In the genomic region with DNA sequence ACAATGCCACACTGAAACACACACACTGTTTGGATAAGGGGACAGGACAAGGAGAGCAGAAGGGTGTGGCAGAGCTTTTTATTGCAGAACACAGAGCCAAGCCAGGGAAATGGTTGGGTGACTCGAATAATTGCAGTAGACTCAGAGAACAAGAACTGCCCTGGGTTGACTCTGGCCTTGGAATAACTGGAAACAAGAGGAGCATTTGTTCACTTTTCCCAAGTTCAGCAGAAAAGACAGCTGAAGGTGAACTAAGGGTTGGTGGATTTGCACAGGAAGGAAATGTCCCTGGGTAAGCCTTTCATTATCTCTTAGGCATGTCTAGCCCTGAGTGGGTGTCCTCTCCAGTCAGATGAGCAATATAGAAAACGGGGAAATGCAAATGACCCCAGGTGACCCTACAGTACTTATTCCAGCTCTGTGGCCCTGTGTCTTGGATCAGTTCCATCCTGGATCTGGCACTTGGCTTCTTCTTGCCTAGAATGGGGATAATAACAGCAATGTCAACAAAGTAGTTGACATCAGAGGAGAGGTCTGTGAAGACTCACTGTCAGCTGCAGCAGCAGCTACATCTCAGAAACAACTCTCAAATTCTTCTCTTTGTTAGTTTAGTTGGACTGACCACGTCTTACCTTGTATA, we compare ENCODE assay signal across 18 mouse cellular contexts. TPM values are rescaled to one million over a fixed set of nuclear protein-coding genes. Genes with fewer than 3 reads are reported as not detected.
DNase-seq lines count a peak whose midpoint lies in the region; ATAC-seq lines count a peak whose summit lies in the region.
"Had no signal": no experiment of that assay in that cellular context is flagged by ENCODE, and none has a peak within 500 bp of the region (broad histone marks: within the 10 kb centered on the region; RNA-seq: fewer than 3 reads in every experiment).

No protein-coding gene starts in this region.

- no peaks in the 10 kb centered on the region for H3K27me3 ChIP-seq in heart, embryonic 12.5 days (replicated peaks)
- H3K27me3 ChIP-seq in kidney, embryonic 15.5 days: no peaks in the 10 kb centered on the region
- no peaks in the 10 kb centered on the region for H3K27me3 ChIP-seq in lung, embryonic 16.5 days (ENCODE audit: control insufficient read depth, insufficient read depth, low read depth, low read length)
- H3K27me3 ChIP-seq: hindbrain, embryonic 12.5 days; midbrain, embryonic 13.5 days had no signal

- H3K9ac ChIP-seq in heart, embryonic 12.5 days: no peak overlapping the region
- H3K9ac ChIP-seq in kidney, embryonic 15.5 days: no peak overlapping the region
- H3K9ac ChIP-seq in lung, embryonic 16.5 days (ENCODE audit: low read length): no peak overlapping the region
- H3K9ac ChIP-seq: hindbrain, embryonic 12.5 days; midbrain, embryonic 13.5 days had no signal

- no peaks in the 10 kb centered on the region for H3K9me3 ChIP-seq in heart, embryonic 12.5 days (replicated peaks)
- no peaks in the 10 kb centered on the region for H3K9me3 ChIP-seq in kidney, embryonic 15.5 days (replicated peaks)
- H3K9me3 ChIP-seq in lung, embryonic 16.5 days (ENCODE audit: control insufficient read depth, low read length): no peaks in the 10 kb centered on the region
- H3K9me3 ChIP-seq: hindbrain, embryonic 12.5 days; limb, embryonic 10.5 days; midbrain, embryonic 13.5 days had no signal

- no peak overlapping the region for H3K4me3 ChIP-seq in heart, embryonic 12.5 days
- H3K4me3 ChIP-seq in kidney, embryonic 15.5 days (replicated peaks): no peak overlapping the region
- H3K4me3 ChIP-seq in lung, embryonic 16.5 days (ENCODE audit: low read length): no peak overlapping the region
- H3K4me3 ChIP-seq: hindbrain, embryonic 12.5 days; limb, embryonic 10.5 days; midbrain, embryonic 13.5 days had no signal

- no peak overlapping the region for H3K27ac ChIP-seq in heart, embryonic 12.5 days (ENCODE audit: poor library complexity, severe bottlenecking)
- H3K27ac ChIP-seq in kidney, embryonic 15.5 days: no peak overlapping the region
- H3K27ac ChIP-seq in lung, embryonic 16.5 days (ENCODE audit: low read length): peak overlapping the region; percentile 55
- H3K27ac ChIP-seq: hindbrain, embryonic 12.5 days; limb, embryonic 10.5 days; macrophage; midbrain, embryonic 13.5 days had no signal

- no peaks in the 10 kb centered on the region for H3K36me3 ChIP-seq in heart, embryonic 12.5 days
- no peaks in the 10 kb centered on the region for H3K36me3 ChIP-seq in kidney, embryonic 15.5 days
- H3K36me3 ChIP-seq in lung, embryonic 16.5 days (ENCODE audit: control insufficient read depth, insufficient read depth, low read length): no peaks in the 10 kb centered on the region
- H3K36me3 ChIP-seq: hindbrain, embryonic 12.5 days; limb, embryonic 10.5 days; midbrain, embryonic 13.5 days had no signal

- DNase-seq in heart, postnatal 25 days (ENCODE audit: low spot score): no peak
- DNase-seq in kidney, postnatal 14 days: no peak
- DNase-seq in lung, adult 18-20 months: no peak
- no peak for DNase-seq in adrenal gland, postnatal 14 days
- no peak for DNase-seq in embryo, embryonic 11 days
- DNase-seq: cerebellum, postnatal 14 days; layer of hippocampus, postnatal 36 days; right cerebral cortex, adult 18-20 months; spleen, adult 18-20 months; thymus, postnatal 25 days had no signal

- WGBS in heart, embryonic 12.5 days: 37% methylated on average over 3 of the region's 3 CpGs
- WGBS in kidney, embryonic 15.5 days: 48% methylated on average over 3 of the region's 3 CpGs
- 43% methylated on average over 3 of the region's 3 CpGs for WGBS in lung, embryonic 16.5 days

- intact Hi-C loops in heart, postnatal 25 days (cut with DNase I): no loop called here

- peak; percentile 73 for ATAC-seq in heart, embryonic 12.5 days (ENCODE audit: insufficient number of reproducible peaks, low FRiP score)
- ATAC-seq in kidney, embryonic 15.5 days (replicated peaks; ENCODE audit: low FRiP score): 0 out of 2 replicates have a peak, but pooled peaks have one; percentile 29
- ATAC-seq in lung, embryonic 16.5 days (ENCODE audit: low read depth): peak; percentile 89
- ATAC-seq: forebrain, embryonic 14.5 days; midbrain, embryonic 13.5 days had no signal

- H3K4me2 ChIP-seq in heart, embryonic 12.5 days: no peak overlapping the region
- H3K4me2 ChIP-seq in kidney, embryonic 15.5 days: no peak overlapping the region
- H3K4me2 ChIP-seq in lung, embryonic 16.5 days (ENCODE audit: low read depth, low read length): no peak overlapping the region
- H3K4me2 ChIP-seq: hindbrain, embryonic 12.5 days; midbrain, embryonic 13.5 days had no signal

- peaks cover 6% of the 10 kb centered on the region; the same call in 1 of the 2 replicates for H3K4me1 ChIP-seq in heart, embryonic 12.5 days (replicated peaks)
- H3K4me1 ChIP-seq in kidney, embryonic 15.5 days: 0 out of 2 replicates have a peak, but pooled peaks cover 3% of the 10 kb centered on the region
- H3K4me1 ChIP-seq in lung, embryonic 16.5 days (replicated peaks; ENCODE audit: control insufficient read depth, insufficient read depth, low read length): peaks cover 14% of the 10 kb centered on the region
- H3K4me1 ChIP-seq: hindbrain, embryonic 12.5 days; limb, embryonic 10.5 days; midbrain, embryonic 13.5 days had no signal

RNA-seq across cellular contexts. Expression of a gene that starts 54.5 kb away (rescaled TPM):
- polyA plus RNA-seq in heart, embryonic 12.5 days (2016; fragmentation: Nextera tagmentation; extraction: Ambion mirVana): 4.7 TPM in 2 replicates
- 10 to 100 TPM in 1 of 2 experiments, 1 to 10 TPM in 1; 6.0 to 11.4 TPM for total RNA-seq in heart, postnatal 25 days (2021)
- 3.5 and 5.0 TPM in 2 replicates for polyA plus RNA-seq in kidney, embryonic 15.5 days (2015; fragmentation: Nextera tagmentation; extraction: Ambion mirVana)
- 45.5 and 47.8 TPM in 2 replicates for polyA plus RNA-seq in lung, embryonic 16.5 days (2015; fragmentation: Nextera tagmentation; extraction: Ambion mirVana)
- 5.9 and 7.2 TPM in 2 replicates for total RNA-seq in adrenal gland, postnatal 14 days (2021)
- polyA plus RNA-seq: macrophage had no signal

Comparison
In these comparisons a context has a peak if more than half of its experiments do, and no peak if none do; other contexts are left out.
1. ATAC-seq: peak in every context shown above with its lines; median percentile 89 in lung, embryonic 16.5 days; 73 in heart, embryonic 12.5 days; 29 in kidney, embryonic 15.5 days.